Mouse (Mus musculus) heart, adult 8-10 months (tissue): Measurements from ENCODE around the gene Ddx51. TPM values are rescaled to one million over a fixed set of nuclear protein-coding genes. Genes with fewer than 3 reads are reported as not detected.

ENCODE experiments used
- DNase-seq: peaks from one replicate; pipeline ENCODE4 v3.0.0; 2022; ENCODE audit warnings: low spot score
- total RNA-seq, 4 experiments: library from RNA; stranded (reverse); gene quantifications; 2 replicates each; pipeline ENCODE4 v1.2.4; 2022

Ddx51 gene
- 10 to 100 TPM in 3 of 4 experiments, 1 to 10 TPM in 1; 9.1 to 11.4 (median 10.9) TPM for total RNA-seq

GRCm38 (mm10) chr5:110652719-110653648 is at the start of gene Ddx51, which contains the start of gene Noc4l:
TSS of gene Ddx51 (plus strand) at chr5:110653451.
TSS of gene Noc4l (minus strand) at chr5:110653417.
- DNase-seq = peak; percentile 92

- no peak for DNase-seq
Observed at GRCm38 (mm10) chr5:110604311-110604710, 48.9 kb upstream of the Ddx51 start.

- no peak for DNase-seq
Observed at GRCm38 (mm10) chr5:110605531-110606221, 47.6 kb upstream of the Ddx51 start.

- DNase-seq = no peak
Observed at GRCm38 (mm10) chr5:110607767-110608166, 45.5 kb upstream of the Ddx51 start.

GRCm38 (mm10) chr5:110608336-110608735 is 44.9 kb upstream of the Ddx51 start:
- DNase-seq = no peak

GRCm38 (mm10) chr5:110608941-110609340 is 44.3 kb upstream of the Ddx51 start:
- no peak for DNase-seq

- no peak for DNase-seq
Observed at GRCm38 (mm10) chr5:110609425-110609824, 43.8 kb upstream of the Ddx51 start.

GRCm38 (mm10) chr5:110609868-110610267 is 43.4 kb upstream of the Ddx51 start:
- no peak for DNase-seq

- DNase-seq = no peak
Observed at GRCm38 (mm10) chr5:110610484-110610883, 42.8 kb upstream of the Ddx51 start.

GRCm38 (mm10) chr5:110611435-110612158 is 41.7 kb upstream of the Ddx51 start:
- no peak for DNase-seq

GRCm38 (mm10) chr5:110619226-110619625 is 34.0 kb upstream of the Ddx51 start:
- no peak for DNase-seq

- DNase-seq = no peak
Observed at GRCm38 (mm10) chr5:110624319-110624718, 28.9 kb upstream of the Ddx51 start.

GRCm38 (mm10) chr5:110627351-110627750 is 25.9 kb upstream of the Ddx51 start:
- DNase-seq = no peak

- DNase-seq = no peak
Observed at GRCm38 (mm10) chr5:110628156-110628555, 25.1 kb upstream of the Ddx51 start.

- no peak for DNase-seq
Observed at GRCm38 (mm10) chr5:110629525-110630120, 23.6 kb upstream of the Ddx51 start.

GRCm38 (mm10) chr5:110635951-110636707 is 17.1 kb upstream of the Ddx51 start:
- DNase-seq = peak; percentile 26

GRCm38 (mm10) chr5:110638306-110639074 is 14.8 kb upstream of the Ddx51 start:
- no peak for DNase-seq

- peak; percentile 77 for DNase-seq
Observed at GRCm38 (mm10) chr5:110639459-110639858, 13.8 kb upstream of the Ddx51 start.

GRCm38 (mm10) chr5:110646377-110646776 is 6.9 kb upstream of the Ddx51 start:
- no peak for DNase-seq

GRCm38 (mm10) chr5:110653686-110654085 is 435 bp downstream of the Ddx51 start:
- DNase-seq = peak; percentile 6
